Mouse (Mus musculus) macrophage (primary cell): ENCODE measurements at regions not wholly inside any gene's neighbourhood (a gene's known extent, or its start where the extent isn't known, plus 50 kb on each side); places are given as distances from the start of the nearest gene placed in this dataset.
A peak's percentile ranks its signal among the peaks of the same experiment; 100 is the strongest.
"Not testable (repeated sequence)": the region's sequence is repeated elsewhere in the genome, so short reads cannot be mapped to it uniquely, and the experiment has no call there.

Source experiments
- H3K27ac ChIP-seq: fragments of 350-480 bp; formaldehyde crosslinking; 2 replicates; pipeline ENCODE4 v1.9.0; 2021
- H3K36me3 ChIP-seq: fragments of 350-480 bp; formaldehyde crosslinking; 2 replicates; pipeline ENCODE4 v1.9.0; 2021; ENCODE audit errors: inconsistent target
- H3K4me3 ChIP-seq: fragments of 350-480 bp; formaldehyde crosslinking; 2 replicates; pipeline ENCODE4 v1.9.0; 2021; ENCODE audit errors: inconsistent target
- H3K79me2 ChIP-seq: fragments of 350-480 bp; formaldehyde crosslinking; 2 replicates; pipeline ENCODE4 v1.9.0; 2021; ENCODE audit errors: inconsistent target
- WGBS: methylation state at CpG from one replicate; pipeline ENCODE4 v1.1.7; 2026; ENCODE audit warnings: inconsistent platforms; ENCODE audit not compliant: missing documents; 5-methylcytosine and 5-hydroxymethylcytosine counted together

DNA sequence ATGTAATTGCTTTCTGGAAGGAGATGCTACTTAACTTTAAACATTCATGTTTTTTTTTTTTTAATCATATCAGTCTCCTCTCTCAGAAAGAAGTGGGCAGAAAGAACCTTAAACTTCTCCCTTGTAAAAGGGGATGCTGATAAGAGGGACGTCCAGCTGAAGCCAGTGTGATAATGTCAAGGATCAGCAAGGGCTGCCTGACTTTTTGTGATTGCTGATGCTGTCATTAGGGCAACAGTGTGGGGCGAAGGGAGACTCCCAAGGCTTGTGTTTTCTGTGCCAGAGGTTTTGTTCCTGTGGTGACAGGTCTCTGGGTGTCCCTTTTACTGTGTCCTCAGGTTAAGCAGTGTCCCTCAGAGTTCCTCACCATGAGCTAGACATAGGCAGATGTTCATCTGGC lies 61.8 kb upstream of the Prkar2b start:
- Histone ChIP-seq H3K27ac (no peak overlapping the region), H3K36me3 (no peaks in the 10 kb centered on the region), H3K79me2 (no peaks in the 10 kb centered on the region), H3K4me3 (no peak overlapping the region)
- 95% methylated on average over 2 of the region's 2 CpGs for WGBS

- H3K4me3 ChIP-seq, H3K27ac ChIP-seq: not testable (repeated sequence)
- WGBS, result 100% methylated on average over 1 of the region's 1 CpGs
Observed at GRCm38 (mm10) chr12:32122007-32122406, 60.9 kb upstream of the Prkar2b start.

DNA sequence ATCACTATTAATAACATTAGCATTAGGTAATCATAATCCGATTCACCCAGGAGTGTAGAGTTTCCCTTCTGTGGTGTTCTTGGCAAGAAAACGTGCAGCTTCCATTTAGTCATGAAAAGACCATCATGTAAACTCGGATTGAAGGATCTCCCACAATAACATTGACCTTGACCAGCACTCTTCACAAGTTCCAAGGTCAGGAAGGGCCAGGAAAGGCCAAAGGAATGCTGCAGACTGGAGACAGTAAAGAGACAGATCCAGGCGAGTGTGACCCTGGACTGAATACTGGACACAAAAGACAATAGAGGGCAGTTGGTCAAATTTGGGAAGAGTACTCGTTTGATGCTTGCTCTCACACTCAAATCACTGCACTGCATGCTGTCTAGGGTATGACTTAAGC lies 51.6 kb upstream of the Prkar2b start:
- Histone ChIP-seq H3K36me3 (no peaks in the 10 kb centered on the region), H3K27ac (no peak overlapping the region)
- 85% methylated on average over 5 of the region's 5 CpGs for WGBS

More at GRCm38 (mm10) chr12:32122007-32122406, 60.9 kb upstream of the Prkar2b start:
- H3K36me3 ChIP-seq, H3K79me2 ChIP-seq: not testable (repeated sequence)

GRCm38 (mm10) chr12:32111508-32112119 lies 50.5 kb upstream of the Prkar2b start:
- H3K36me3 ChIP-seq, result no peaks in the 10 kb centered on the region
- no peaks in the 10 kb centered on the region for H3K79me2 ChIP-seq
- H3K27ac ChIP-seq, result peak overlapping the region; percentile 79
- H3K4me3 ChIP-seq, result peak overlapping the region; percentile 2; the same call in 1 of the 2 replicates
- 6% methylated on average over 7 of the region's 7 CpGs for WGBS

More for the DNA sequence above, 51.6 kb upstream of the Prkar2b start:
- Histone ChIP-seq H3K4me3 (no peak overlapping the region), H3K79me2 (no peaks in the 10 kb centered on the region)

DNA sequence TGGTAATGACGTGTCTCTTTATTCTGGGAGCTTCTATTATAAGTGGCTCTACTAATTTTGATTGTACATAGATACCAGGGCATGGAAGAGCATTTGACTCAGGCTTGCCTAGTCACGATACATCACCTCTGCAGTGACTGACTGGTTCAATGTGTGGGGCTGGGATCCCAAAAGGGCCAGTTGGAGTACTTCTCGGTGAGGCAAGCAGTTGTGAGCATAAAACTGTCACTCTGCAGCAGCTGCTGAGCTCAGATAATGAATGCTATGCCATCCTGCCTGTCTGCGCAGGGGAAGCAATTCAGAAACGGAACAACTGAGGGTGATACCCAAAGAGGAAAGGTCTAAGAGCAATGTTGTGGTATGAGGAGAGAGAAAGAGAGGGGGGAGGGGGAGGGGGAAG lies 49.8 kb upstream of the Prkar2b start:
- Histone ChIP-seq H3K27ac (peak overlapping the region; percentile 19; the same call in 1 of the 2 replicates), H3K36me3 (no peaks in the 10 kb centered on the region), H3K4me3 (no peak overlapping the region), H3K79me2 (no peaks in the 10 kb centered on the region)
- WGBS, result 16% methylated on average over 5 of the region's 5 CpGs
